Mouse (Mus musculus) CH12.LX (cell line): ENCODE measurements at regions not wholly inside any gene's neighbourhood (a gene's known extent, or its start where the extent isn't known, plus 50 kb on each side); places are given as distances from the start of the nearest gene placed in this dataset.

Source experiments
- DNase-seq: peaks from one replicate; pipeline ENCODE4 v3.0.0-alpha.2; 2013; ENCODE audit errors: extremely low read depth
- H3K27ac ChIP-seq: 2 replicates; pipeline ENCODE4 v1.5.1; 2012; ENCODE audit warnings: low read depth, mild to moderate bottlenecking, control low read depth, moderate library complexity; ENCODE audit not compliant: insufficient read depth
- H3K27me3 ChIP-seq: replicated peaks from 2 replicates; pipeline ENCODE3; 2012; ENCODE audit warnings: inconsistent platforms
- H3K36me3 ChIP-seq, 2 experiments: replicated peaks in 1 of 2; 2 replicates each; pipeline versions ENCODE3 to v1.6.1; 2012; ENCODE audit warnings: inconsistent platforms in 1 of 2, low read length in 1 of 2, mild to moderate bottlenecking in 1 of 2, mixed read lengths in 1 of 2, moderate library complexity in 1 of 2; ENCODE audit not compliant: control insufficient read depth in 1 of 2, insufficient read depth in 1 of 2
- H3K4me1 ChIP-seq, 2 experiments: 2 replicates each; pipeline ENCODE4 v1.6.1; 2012; ENCODE audit warnings: inconsistent platforms in 1 of 2, moderate library complexity in 1 of 2; ENCODE audit not compliant: insufficient read depth in 2 of 2, control insufficient read depth in 1 of 2
- H3K4me2 ChIP-seq: 2 replicates; pipeline ENCODE4 v1.6.1; 2012; ENCODE audit warnings: low read depth, mild to moderate bottlenecking, control low read depth; ENCODE audit not compliant: poor library complexity, insufficient read depth, severe bottlenecking
- H3K4me3 ChIP-seq, 3 experiments: fragments of 150-350 bp in 1 of 3; sonication (generic) in 1 of 3; replicated peaks in 1 of 3; 2 replicates each; pipeline versions ENCODE3 to v1.5.1; 2011 to 2012; ENCODE audit warnings: low read depth in 2 of 3, low read length in 2 of 3, mild to moderate bottlenecking in 2 of 3, moderate library complexity in 2 of 3, control low read depth in 1 of 3, improper control_type of control experiment in 1 of 3, inconsistent platforms in 1 of 3, mixed read lengths in 1 of 3; ENCODE audit not compliant: poor library complexity in 1 of 3
- H3K79me2 ChIP-seq: replicated peaks from 2 replicates; pipeline ENCODE4 v1.6.1; 2012; ENCODE audit warnings: mild to moderate bottlenecking, moderate library complexity; ENCODE audit not compliant: control insufficient read depth, poor library complexity, insufficient read depth, severe bottlenecking; ENCODE audit errors: extremely low read depth
- H3K9ac ChIP-seq: 2 replicates; pipeline ENCODE4 v1.6.1; 2012; ENCODE audit warnings: low read depth, mild to moderate bottlenecking, control low read depth, moderate library complexity; ENCODE audit not compliant: insufficient read depth
- H3K9me3 ChIP-seq: replicated peaks from 2 replicates; pipeline ENCODE3; 2012; ENCODE audit warnings: low read length, inconsistent platforms, mixed read lengths
- CTCF ChIP-seq, 2 experiments: IDR thresholded peaks in 1 of 2; conservative IDR thresholded peaks in 1 of 2; 2 replicates each; pipeline ENCODE4 v1.5.1; 2011 to 2012; ENCODE audit warnings: low read depth in 2 of 2, low read length in 2 of 2, improper control_type of control experiment in 1 of 2, inconsistent platforms in 1 of 2, mild to moderate bottlenecking in 1 of 2, moderate library complexity in 1 of 2
- ELF1 ChIP-seq: IDR thresholded peaks from 2 replicates; pipeline ENCODE4 v1.6.1; 2014; ENCODE audit warnings: low read depth, mild to moderate bottlenecking, inconsistent platforms, low read length, improper control_type of control experiment
- EP300 ChIP-seq: IDR thresholded peaks from 2 replicates; pipeline ENCODE4 v1.6.1; 2011; ENCODE audit warnings: low read length, improper control_type of control experiment
- ETS1 ChIP-seq: conservative IDR thresholded peaks from 2 replicates; pipeline ENCODE4 v1.6.1; 2012; ENCODE audit warnings: low read depth, mild to moderate bottlenecking, inconsistent platforms, low read length, improper control_type of control experiment, moderate library complexity
- GABPA ChIP-seq: IDR thresholded peaks from 2 replicates; pipeline ENCODE4 v1.6.1; 2012; ENCODE audit warnings: low read depth, low read length, improper control_type of control experiment, inconsistent platforms; ENCODE audit not compliant: insufficient replicate concordance
- IRF4 ChIP-seq: IDR thresholded peaks from 2 replicates; pipeline ENCODE4 v1.6.1; 2014; ENCODE audit warnings: low read depth, mild to moderate bottlenecking, inconsistent platforms, low read length, improper control_type of control experiment
- JUN ChIP-seq: IDR thresholded peaks from 2 replicates; pipeline ENCODE4 v1.6.1; 2011; ENCODE audit warnings: low read depth, mild to moderate bottlenecking, low read length, improper control_type of control experiment, moderate library complexity; ENCODE audit not compliant: insufficient read depth
- MAX ChIP-seq: IDR thresholded peaks from 2 replicates; pipeline ENCODE4 v1.6.1; 2011; ENCODE audit warnings: low read length, improper control_type of control experiment
- MAZ ChIP-seq: IDR thresholded peaks from 2 replicates; pipeline ENCODE4 v1.6.1; 2012; ENCODE audit warnings: low read depth, mild to moderate bottlenecking, inconsistent platforms, low read length, improper control_type of control experiment, moderate library complexity
- MXI1 ChIP-seq: IDR thresholded peaks from 2 replicates; pipeline ENCODE4 v1.6.1; 2011; ENCODE audit warnings: mild to moderate bottlenecking, low read depth, low read length, improper control_type of control experiment
- PAX5 ChIP-seq: IDR thresholded peaks from 2 replicates; pipeline ENCODE4 v1.6.1; 2012; ENCODE audit warnings: low read length, inconsistent platforms, mixed read lengths
- POLR2AphosphoS2 ChIP-seq: IDR thresholded peaks from 2 replicates; pipeline ENCODE4 v1.6.1; 2011; ENCODE audit warnings: low read depth, low read length, improper control_type of control experiment
- SIN3A ChIP-seq: IDR thresholded peaks from 2 replicates; pipeline ENCODE4 v1.6.1; 2012; ENCODE audit warnings: low read length, improper control_type of control experiment, inconsistent platforms
- TCF12 ChIP-seq: IDR thresholded peaks from 2 replicates; pipeline ENCODE4 v1.6.1; 2014; ENCODE audit warnings: low read depth, mild to moderate bottlenecking, inconsistent platforms, low read length, improper control_type of control experiment
- USF2 ChIP-seq: conservative IDR thresholded peaks from 2 replicates; pipeline ENCODE4 v1.6.1; 2011; ENCODE audit warnings: low read depth, low read length, improper control_type of control experiment
- ZC3H11A ChIP-seq: IDR thresholded peaks from 2 replicates; pipeline ENCODE4 v1.6.1; 2012; ENCODE audit warnings: low read depth, mild to moderate bottlenecking, inconsistent platforms, low read length, improper control_type of control experiment
- dilution Hi-C: fragments of 300-500 bp; cut with MboI; formaldehyde crosslinking; loops from 2 replicates; pipeline ENCODE4 v1.14.3; 2020; ENCODE audit warnings: low sequenced_read_pairs; ENCODE audit not compliant: extremely low pct_unique_long_range_greater_than_20kb, extremely low pct_ligation_motif_present
- in situ Hi-C: fragments of 300-500 bp; cut with MboI; formaldehyde crosslinking; loops from 3 replicates; pipeline ENCODE4 v1.14.3; 2019; ENCODE audit warnings: low sequenced_read_pairs, low pct_ligation_motif_present, low pct_unique_long_range_greater_than_20kb, mixed read lengths

- H3K27me3 ChIP-seq, result no peaks in the 10 kb centered on the region
- dilution Hi-C loops, result no loop called here
Observed at GRCm38 (mm10) chr9:23039588-23039987, 183.3 kb upstream of the Bmper start.

GRCm38 (mm10) chr9:23041025-23041424 is 181.9 kb upstream of the Bmper start:
- no peaks in the 10 kb centered on the region for H3K27me3 ChIP-seq
- in situ Hi-C loops, result loop anchor here (25.0 kb wide), 1 partner anchor 196 kb away; no protein-coding TSS in a partner anchor

More at GRCm38 (mm10) chr9:23039588-23039987, 183.3 kb upstream of the Bmper start:
- no peak for TF ChIP-seq MXI1
- no peak for TF ChIP-seq ZC3H11A
- no peak for TF ChIP-seq GABPA
- no peak for TF ChIP-seq USF2
- TF ChIP-seq TCF12, result no peak
- no peak for TF ChIP-seq SIN3A
- TF ChIP-seq PAX5, result no peak
- Histone ChIP-seq H3K27ac (no peak overlapping the region), H3K36me3 (no peaks in the 10 kb centered on the region), H3K4me2 (no peak overlapping the region), H3K9me3 (no peaks in the 10 kb centered on the region), H3K4me3 (no peak overlapping the region), H3K4me1 (no peaks in the 10 kb centered on the region), H3K9ac (no peak overlapping the region), H3K79me2 (no peaks in the 10 kb centered on the region)
- in situ Hi-C loops, result loop anchor here (25.0 kb wide), 1 partner anchor 198 kb away; no protein-coding TSS in a partner anchor
- DNase-seq, result no peak

GRCm38 (mm10) chr9:23041537-23042472 is 181.1 kb upstream of the Bmper start:
- in situ Hi-C loops, result loop anchor here (25.0 kb wide), 1 partner anchor 195 kb away; no protein-coding TSS in a partner anchor
- H3K4me2 ChIP-seq, result no peak overlapping the region
- TF ChIP-seq MAZ (no peak), SIN3A (no peak), ELF1 (no peak), ZC3H11A (no peak), POLR2AphosphoS2 (no peak), CTCF (conservative IDR thresholded peaks at IDR 0.05 in 1 of 2, IDR thresholded peaks at IDR 0.05 in 1 of 2; ENCODE audit: low read depth in 2 of 2, low read length in 2 of 2) (no peak), JUN (no peak)
- TF ChIP-seq, all 38 proteins: peak for 0
- no peak for DNase-seq
- no peak overlapping the region for H3K4me3 ChIP-seq
- H3K36me3 ChIP-seq, result no peaks in the 10 kb centered on the region
- no peak overlapping the region for H3K9ac ChIP-seq
- dilution Hi-C loops, result no loop called here
- no peaks in the 10 kb centered on the region for H3K4me1 ChIP-seq
- H3K9me3 ChIP-seq, result no peaks in the 10 kb centered on the region
- H3K27me3 ChIP-seq, result no peaks in the 10 kb centered on the region
- H3K79me2 ChIP-seq, result no peaks in the 10 kb centered on the region
- no peak overlapping the region for H3K27ac ChIP-seq

More at GRCm38 (mm10) chr9:23041025-23041424, 181.9 kb upstream of the Bmper start:
- Histone ChIP-seq H3K9me3 (no peaks in the 10 kb centered on the region), H3K36me3 (no peaks in the 10 kb centered on the region), H3K4me2 (no peak overlapping the region), H3K27ac (no peak overlapping the region), H3K4me1 (no peaks in the 10 kb centered on the region), H3K4me3 (no peak overlapping the region), H3K9ac (no peak overlapping the region), H3K79me2 (no peaks in the 10 kb centered on the region)
- TF ChIP-seq ETS1 (no peak), IRF4 (no peak), EP300 (no peak), MAX (no peak), ELF1 (no peak)
- dilution Hi-C loops, result no loop called here
- DNase-seq, result no peak
